Mouse (Mus musculus): Measurements from ENCODE around the gene Fam184b.

DNA sequence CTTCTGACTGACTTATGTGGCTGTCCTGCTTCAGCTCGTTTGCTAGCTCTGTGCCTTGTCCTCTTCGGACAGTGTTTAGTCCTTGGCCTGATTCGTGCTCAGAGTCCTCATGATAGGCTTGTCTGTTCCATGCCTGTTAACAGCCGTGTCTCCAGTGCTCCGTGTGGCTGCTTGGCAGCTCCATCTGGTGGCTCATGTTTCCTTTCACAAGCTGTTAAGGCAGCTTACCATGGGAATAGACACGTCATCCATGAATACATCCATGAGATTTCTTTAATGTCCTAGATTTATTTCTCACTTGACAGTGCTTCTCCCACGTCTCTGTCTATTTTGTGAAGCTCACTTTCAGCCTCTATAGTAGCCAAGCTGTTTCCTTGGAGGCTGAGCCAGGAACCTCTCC, 129.3 kb downstream of the Fam184b start:
- TF ChIP-seq POLR2A (IDR thresholded peaks at IDR 0.05; ENCODE audit: borderline replicate concordance, insufficient read depth, low read length) = no peak
- no peak for TF ChIP-seq CTCF (IDR thresholded peaks at IDR 0.05; ENCODE audit: borderline replicate concordance, insufficient read depth, low read depth, low read length)
